Mouse (Mus musculus) ovary, postnatal 36 days (tissue): Measurements from ENCODE around the gene Tnp1.

Experiments used
- DNase-seq: peaks from one replicate; pipeline ENCODE4 v3.0.0; 2022; ENCODE audit warnings: low spot score, mixed read lengths

Gene Tnp1

DNA sequence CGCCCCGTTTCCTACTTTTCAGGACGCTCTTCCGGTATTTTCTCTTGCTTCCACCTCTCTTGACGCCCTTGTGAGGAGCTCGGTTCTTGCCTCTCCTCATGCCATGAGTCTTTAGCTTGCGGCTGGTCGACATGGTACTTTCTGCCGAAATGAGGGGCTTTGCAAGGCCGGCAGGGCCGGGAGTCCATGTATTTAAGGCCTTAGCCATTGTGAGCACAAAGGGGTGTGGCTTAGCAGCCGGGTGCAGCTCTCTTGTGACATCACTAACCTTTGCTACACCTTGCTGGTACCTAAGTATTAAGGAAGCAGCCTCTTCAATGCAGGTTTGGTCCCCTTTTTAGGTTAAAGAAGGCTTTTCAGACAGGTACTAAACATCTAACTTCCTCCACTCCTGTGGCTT, at the start of gene Tnp1:
Gene Tnp1, minus strand, starts transcription at position 179 of the 400 bp plus-strand sequence.
- no peak for DNase-seq

GRCm38 (mm10) chr1:73064336-73064735, 48.6 kb upstream of the Tnp1 start:
- no peak for DNase-seq

DNA sequence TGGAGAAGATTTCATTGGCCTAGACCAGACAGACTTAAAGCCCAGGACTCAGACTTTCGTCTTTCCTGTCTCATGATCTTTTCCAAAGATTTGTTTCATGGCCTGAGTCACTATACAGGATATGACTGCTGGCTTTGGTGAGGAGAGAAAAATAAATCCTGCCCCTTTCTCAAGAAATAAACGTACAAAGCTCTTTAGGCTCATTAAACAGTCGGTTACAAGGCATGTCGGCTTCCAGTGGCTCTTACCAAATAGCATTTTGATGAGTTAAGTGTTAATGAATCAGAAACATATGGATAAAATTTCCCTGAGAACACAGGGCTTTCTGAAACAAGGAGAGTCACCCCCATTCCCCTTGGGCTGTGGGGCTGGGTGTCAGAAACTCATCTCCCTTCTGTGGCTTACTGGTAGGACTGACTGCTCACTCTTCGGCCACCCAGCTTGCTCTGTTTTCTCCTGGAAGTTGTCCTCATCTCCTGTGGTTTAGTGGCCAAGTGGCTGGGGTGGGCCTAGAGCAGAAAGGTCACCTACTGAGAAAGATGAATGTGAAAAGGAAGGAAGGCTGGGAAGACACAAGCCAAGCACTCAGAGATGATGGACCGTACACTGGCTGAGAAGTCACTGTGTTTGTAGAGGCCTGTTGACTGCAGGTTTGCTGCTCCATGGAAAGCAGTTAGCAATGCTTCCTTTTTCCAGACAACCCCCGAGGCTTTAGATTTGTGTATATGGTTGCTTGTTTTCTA, 46.0 kb upstream of the Tnp1 start:
- no peak for DNase-seq

- no peak for DNase-seq
Observed at GRCm38 (mm10) chr1:73060271-73060670, 44.6 kb upstream of the Tnp1 start.

GRCm38 (mm10) chr1:73056266-73057001, 40.7 kb upstream of the Tnp1 start:
- no peak for DNase-seq

- no peak for DNase-seq
Observed at GRCm38 (mm10) chr1:73055820-73056219, 40.1 kb upstream of the Tnp1 start.

GRCm38 (mm10) chr1:73055206-73055605, 39.5 kb upstream of the Tnp1 start:
- DNase-seq = no peak

- DNase-seq = no peak
Observed at GRCm38 (mm10) chr1:73053545-73054326, 38.0 kb upstream of the Tnp1 start.

DNA sequence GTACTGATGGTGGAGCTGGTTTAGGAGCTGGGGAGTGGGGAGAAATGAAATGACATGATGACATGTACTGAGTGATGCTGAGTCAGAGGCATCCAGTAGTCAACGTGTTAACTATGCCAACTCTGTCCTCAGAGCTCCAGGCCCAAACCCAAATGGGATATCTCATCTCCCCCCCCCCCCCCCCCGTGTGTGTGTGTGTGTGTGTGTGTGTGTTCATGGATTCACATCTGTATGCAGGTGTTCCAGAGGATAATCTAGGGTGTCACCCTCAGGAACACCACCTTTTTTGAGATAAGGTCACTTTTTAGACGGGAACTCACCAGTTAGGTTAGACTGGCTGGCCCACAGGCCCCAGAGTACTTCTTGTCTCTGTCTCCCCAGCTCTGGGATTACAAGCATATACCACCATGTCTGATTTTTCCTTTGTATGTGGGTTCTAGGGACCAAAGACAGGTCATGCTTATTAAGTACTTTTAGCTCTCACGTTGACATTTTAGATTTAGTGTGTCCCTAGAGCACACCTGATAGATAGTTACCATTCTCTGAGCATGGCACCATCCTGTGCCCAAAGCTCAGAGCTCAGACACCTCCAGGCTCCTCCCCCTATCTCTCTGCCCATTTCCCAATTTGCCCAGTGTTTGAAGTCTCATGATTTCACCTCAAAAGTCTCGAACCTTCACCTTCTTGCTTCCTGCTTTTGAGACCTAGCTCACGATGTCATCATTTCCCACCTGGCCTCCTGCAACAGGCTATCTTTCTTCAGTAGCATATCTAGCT, 31.4 kb upstream of the Tnp1 start:
- no peak for DNase-seq

DNA sequence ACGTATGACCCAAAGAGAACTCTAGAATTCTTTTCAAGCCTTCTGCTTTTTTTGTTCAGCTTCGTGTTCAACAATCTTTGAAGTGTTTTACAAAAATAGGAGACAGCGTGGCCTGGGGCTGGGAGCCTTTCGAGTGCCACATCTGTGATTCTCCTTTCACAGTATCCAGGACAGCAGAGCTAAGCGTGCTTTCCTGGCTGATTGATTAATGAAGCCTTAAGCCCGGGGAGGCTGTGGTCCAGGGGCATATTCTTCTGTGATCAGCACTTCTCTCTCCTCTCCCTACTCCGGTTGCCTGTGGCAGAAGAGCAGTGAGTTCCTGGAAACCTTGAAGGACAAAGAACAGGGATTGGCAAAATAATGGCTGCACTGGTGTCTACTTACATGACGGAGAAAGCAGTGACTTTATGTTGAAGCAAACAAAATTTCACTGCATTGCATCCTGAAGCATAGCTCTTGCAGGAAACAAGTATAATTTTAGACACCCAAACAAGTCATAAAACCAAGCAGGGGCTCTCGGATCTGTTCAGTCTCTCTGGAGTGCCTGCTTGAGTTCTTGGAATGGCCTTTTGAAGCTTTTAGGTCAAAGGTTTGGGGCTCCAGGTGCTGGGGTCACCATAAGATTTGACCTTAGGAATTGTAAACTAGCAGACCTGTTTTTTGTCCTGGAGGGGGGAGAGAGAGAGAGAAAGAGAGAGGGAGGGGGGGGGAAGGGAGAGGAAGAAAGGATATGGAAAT, 30.4 kb upstream of the Tnp1 start:
- DNase-seq = no peak

DNA sequence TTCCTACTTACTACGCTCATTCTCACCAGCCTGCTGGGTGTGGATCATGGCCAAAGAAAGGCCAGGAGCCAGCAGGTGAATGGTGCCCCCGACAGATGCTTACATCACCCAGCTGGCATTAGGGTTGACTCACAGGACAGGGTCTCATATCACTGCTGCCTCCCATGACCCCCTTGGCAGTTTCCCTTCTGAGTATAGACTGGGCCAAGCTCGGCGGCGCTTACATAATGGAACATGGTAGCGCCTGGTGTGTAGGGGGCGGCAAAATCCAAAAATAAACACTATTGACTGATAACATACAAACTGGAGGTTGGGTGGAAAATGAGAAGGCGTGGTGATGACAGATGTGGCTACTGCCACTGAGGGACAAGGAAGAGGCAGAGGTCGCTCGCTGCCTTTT, 28.0 kb upstream of the Tnp1 start:
- DNase-seq = no peak

DNA sequence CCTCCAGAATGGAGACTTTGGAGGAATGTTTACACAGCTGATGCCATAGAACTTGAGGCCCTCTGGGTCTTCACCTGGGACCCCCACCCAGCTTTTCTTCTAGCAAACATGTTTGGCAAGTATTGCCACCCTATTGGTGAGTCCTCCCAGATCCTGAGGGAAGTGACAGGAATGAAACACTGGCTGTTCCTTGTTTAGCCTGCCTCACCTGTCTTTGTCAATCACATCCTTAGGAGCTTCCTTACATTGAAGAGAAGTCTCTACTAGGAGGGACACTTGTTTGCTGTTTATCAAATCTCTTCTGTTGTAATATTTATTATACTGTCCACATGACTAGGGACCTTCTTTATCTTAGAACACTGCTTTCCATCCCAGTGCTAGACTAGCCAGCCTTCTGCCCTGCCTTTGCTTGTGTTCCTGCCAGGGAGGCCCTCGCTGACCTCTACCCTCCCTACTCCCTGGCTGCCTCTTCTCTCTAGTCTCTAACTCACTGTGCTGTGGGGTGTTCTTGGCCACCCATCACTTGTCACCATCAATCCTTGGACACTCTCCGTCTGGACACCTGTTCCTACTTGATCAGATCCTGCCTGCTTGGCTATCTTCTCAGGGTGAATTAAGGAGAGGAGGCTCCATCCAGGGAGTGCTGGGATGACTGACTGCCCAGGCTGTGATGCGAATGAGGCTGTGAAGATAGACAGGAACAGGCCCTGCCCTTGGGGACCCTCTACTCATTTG, 25.1 kb upstream of the Tnp1 start:
- DNase-seq = no peak

DNA sequence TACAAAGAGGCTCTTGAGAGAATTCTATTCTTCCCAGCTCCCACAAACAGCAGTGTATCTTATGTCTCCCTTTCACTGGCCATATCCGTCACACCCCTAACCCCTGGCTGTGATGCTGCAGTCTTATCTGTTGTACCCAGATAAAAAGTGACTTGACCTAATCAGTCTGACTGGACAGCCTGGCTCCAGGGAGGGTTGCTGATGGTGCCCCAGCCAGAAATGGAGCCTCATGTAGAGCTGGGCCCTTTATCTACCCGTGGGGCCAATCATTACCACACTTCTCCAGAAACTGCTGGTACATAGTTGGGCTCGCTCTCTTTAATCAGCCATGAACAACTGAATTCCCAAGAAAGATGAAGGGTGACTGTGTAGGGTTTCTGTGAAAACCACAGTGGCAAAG, 22.8 kb upstream of the Tnp1 start:
- no peak for DNase-seq

- no peak for DNase-seq
Observed at GRCm38 (mm10) chr1:73036536-73036935, 20.8 kb upstream of the Tnp1 start.

GRCm38 (mm10) chr1:73035726-73036125, 20.0 kb upstream of the Tnp1 start:
- no peak for DNase-seq

DNA sequence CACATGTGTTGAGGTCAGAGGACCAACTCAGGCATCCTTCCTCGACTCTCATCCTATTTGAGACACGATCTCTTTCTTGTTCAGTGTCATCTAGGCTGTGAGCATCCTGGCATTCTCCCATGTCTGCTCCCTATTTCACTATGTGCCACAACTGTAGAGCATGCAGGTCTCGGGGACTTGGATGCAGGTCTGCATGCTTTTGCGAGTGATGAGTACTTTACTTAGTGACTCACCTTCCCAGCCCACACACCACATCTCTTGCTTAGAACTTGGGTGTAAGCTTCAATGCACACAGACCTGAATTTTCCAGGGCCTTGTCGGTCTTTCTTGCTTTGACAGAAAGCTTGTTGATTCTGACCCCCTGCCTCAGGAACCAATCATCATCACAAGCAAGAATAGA, 16.8 kb upstream of the Tnp1 start:
- DNase-seq = no peak

DNA sequence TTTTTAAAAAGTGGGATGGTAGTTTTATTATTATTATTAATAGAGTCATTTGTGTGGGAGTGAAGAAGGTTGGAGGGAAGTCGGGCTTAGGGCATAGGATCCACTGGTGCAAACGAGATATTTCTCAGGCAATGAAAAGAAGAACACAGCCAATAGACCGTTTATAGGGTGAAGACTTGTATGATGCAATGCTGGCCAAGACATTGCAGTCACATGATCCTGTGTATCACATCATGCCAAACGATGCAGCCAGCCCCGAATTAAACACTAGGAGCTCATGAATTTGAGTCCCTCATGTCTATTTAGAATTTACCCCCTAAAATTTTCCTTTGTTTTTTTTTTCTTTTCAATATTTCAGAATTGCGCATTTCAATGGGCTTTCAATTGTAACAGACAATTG, 13.0 kb upstream of the Tnp1 start:
- DNase-seq = no peak

- DNase-seq = no peak
Observed at GRCm38 (mm10) chr1:73027381-73027780, 11.7 kb upstream of the Tnp1 start.

DNA sequence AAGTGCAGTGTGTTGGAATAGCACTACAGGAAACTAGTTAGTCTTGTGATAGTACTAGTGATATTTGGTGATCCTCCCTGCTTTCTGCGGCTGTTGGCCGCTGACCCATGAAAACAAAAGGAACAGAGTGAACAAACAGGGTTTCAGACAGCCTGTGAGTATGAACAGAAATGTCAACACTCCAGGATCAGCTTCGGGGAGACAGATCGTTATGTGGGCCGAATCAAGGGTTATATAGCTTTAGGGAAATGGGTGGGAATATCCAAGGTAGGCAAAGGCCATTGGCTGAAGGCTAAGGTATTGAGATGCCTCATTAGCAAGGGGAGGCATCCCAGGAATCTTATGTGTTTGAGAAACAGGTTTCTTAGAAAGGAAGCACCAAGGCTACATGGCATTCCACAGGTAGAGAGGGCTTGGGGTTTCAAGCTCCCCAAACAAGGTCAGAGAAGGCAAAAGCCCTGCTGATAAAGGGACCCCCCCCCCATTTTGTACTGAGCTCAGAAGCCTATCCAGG, 11.1 kb upstream of the Tnp1 start:
- DNase-seq = no peak

DNA sequence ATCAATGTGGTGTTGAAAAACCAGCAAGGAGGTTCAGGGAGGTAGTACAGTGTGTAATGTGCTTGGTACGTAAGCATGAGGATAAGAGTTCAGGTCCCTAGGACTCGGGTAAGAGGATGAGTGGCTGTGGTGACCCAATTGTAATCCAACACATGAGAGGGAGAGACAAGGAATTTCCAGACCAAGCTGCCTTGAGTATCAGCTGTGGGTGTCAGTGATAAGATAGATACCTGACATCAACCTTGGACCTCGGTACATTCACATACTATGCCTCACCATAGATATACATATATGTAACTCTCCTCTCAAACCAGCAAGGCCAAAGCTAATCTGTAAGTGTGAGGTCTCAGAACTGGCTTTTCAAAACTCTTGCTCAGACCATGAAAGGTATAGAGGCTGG, 10.4 kb upstream of the Tnp1 start:
- no peak for DNase-seq
